Mouse (Mus musculus): Measurements from ENCODE around the gene Efcc1. TPM values are rescaled to one million over a fixed set of nuclear protein-coding genes. Genes with fewer than 3 reads are reported as not detected.

Gene Efcc1
- polyA plus RNA-seq, 1 experiment from 2014 or later = 8.0 TPM

GRCm38 (mm10) chr6:87730141-87730540 is 528 bp upstream of the Efcc1 start:
- Histone ChIP-seq H3K27me3 (ENCODE audit: control insufficient read depth, insufficient read depth, low read length) (peaks cover 21% of the 10 kb centered on the region), H3K27ac (peak overlapping the region; percentile 86), H3K9me3 (ENCODE audit: control insufficient read depth, low read length) (no peaks in the 10 kb centered on the region), H3K4me2 (replicated peaks) (peak overlapping the region; percentile 83), H3K36me3 (replicated peaks; ENCODE audit: control insufficient read depth, insufficient read depth) (no peaks in the 10 kb centered on the region), H3K9ac (peak overlapping the region; percentile 85), H3K4me1 (replicated peaks; ENCODE audit: control insufficient read depth, insufficient read depth, low read length) (peaks cover 22% of the 10 kb centered on the region; the same call in 1 of the 2 replicates), H3K4me3 (replicated peaks; ENCODE audit: low read length) (peak overlapping the region; percentile 73)
- DNase-seq (ENCODE audit: low spot score) = no peak
- no peak for ATAC-seq (ENCODE audit: low FRiP score)
- 16% methylated on average over 13 of the region's 13 CpGs for WGBS

DNA sequence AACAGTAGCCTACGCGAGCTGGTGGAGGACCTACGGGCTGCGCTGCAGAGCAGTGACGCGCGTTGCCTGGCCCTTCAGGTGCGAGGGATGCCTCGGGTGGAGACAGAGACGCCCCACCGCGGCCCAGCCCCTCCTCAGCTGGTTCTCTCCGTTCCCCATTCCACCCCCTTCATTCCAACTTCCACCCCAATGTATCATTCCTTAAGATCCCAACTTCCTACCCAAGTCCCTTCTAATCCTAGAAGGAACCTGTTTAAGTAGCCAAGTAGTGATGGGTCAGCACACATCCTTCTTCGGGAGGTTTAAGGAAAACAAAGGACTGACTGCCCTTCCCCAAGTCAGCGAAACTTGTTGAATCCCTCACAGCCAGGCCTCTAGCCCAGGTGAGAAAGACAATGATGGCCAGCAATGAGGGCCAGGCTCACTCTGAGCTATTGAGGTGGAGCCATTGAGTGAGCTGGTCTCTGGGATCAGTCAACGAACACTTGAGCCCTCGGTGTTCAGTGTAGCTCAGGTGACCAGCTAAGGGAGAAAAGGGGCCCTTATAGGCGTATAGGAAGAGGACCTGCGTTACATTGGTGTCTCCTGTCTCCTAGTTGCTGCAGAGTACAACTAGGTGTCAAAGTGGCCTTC is 910 bp downstream of the Efcc1 start:
- peaks cover 22% of the 10 kb centered on the region; the same call in 1 of the 2 replicates for H3K4me1 ChIP-seq (replicated peaks; ENCODE audit: control insufficient read depth, insufficient read depth, low read length)
- H3K27me3 ChIP-seq (ENCODE audit: control insufficient read depth, insufficient read depth, low read length) = peaks cover 21% of the 10 kb centered on the region
- ATAC-seq (ENCODE audit: low FRiP score) (no peak; the same call in 1 of the 2 replicates), DNase-seq (ENCODE audit: low spot score) (no peak)
- peak overlapping the region; percentile 86 for H3K27ac ChIP-seq
- H3K36me3 ChIP-seq (replicated peaks; ENCODE audit: control insufficient read depth, insufficient read depth) = no peaks in the 10 kb centered on the region
- peak overlapping the region; percentile 83 for H3K4me2 ChIP-seq (replicated peaks)
- peak overlapping the region; percentile 73 for H3K4me3 ChIP-seq (replicated peaks; ENCODE audit: low read length)
- WGBS = 4% methylated on average over 17 of the region's 19 CpGs
- H3K9ac ChIP-seq = peak overlapping the region; percentile 85
- H3K9me3 ChIP-seq (ENCODE audit: control insufficient read depth, low read length) = no peaks in the 10 kb centered on the region

DNA sequence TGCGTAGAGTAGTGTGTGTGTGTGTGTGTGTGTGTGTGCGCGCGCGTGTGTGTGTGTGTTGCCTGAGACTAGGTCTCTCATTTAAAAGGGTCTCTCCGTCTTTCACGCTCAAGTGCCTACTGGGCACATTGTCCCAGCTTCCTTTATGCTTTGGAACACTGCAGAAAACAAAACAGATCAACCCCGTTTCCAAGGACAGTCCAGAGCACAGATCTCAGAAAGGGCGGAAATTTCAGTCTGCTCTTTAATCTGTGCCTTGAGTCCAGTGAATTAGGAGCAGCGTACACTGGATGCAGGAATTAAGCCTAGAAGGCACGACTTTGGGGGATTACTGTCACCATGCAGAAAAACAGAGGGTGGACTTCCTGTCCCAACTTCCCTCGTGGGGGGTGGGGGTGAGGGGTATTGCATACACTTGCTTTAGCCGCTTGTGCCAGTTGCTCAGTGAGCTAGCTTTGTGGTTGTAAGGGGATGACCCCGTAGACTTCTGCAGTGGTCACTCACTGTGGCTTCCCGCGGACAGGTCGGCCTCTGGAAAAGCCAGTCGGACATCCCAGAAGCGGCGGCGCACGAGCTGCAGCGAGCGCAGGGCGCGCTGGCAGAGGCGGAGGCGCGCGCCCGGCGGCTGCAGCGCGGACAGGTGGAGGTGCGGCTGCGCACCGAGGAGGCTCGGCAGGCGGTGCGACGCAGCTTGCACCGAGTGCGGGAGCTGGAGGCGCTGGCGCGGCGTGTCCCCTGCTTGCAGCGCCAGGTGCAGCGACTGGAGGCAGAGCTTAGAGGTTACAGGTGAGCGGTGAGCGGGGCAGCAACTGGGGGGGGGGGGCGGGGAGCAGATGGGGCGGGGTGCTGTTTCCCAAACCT is 1.7 kb downstream of the Efcc1 start:
- DNase-seq (ENCODE audit: low spot score) (peak; percentile 50), ATAC-seq (ENCODE audit: low FRiP score) (no peak)
- Histone ChIP-seq H3K9me3 (ENCODE audit: control insufficient read depth, low read length) (no peaks in the 10 kb centered on the region), H3K9ac (peak overlapping the region; percentile 46), H3K27me3 (ENCODE audit: control insufficient read depth, insufficient read depth, low read length) (peaks cover 21% of the 10 kb centered on the region), H3K36me3 (replicated peaks; ENCODE audit: control insufficient read depth, insufficient read depth) (no peaks in the 10 kb centered on the region), H3K4me3 (replicated peaks; ENCODE audit: low read length) (peak overlapping the region; percentile 73), H3K4me1 (replicated peaks; ENCODE audit: control insufficient read depth, insufficient read depth, low read length) (peaks cover 22% of the 10 kb centered on the region; the same call in 1 of the 2 replicates), H3K4me2 (replicated peaks) (peak overlapping the region; percentile 83), H3K27ac (no peak overlapping the region)
- WGBS = under 1% methylated on average over 49 of the region's 53 CpGs

- Histone ChIP-seq H3K27me3 (ENCODE audit: control insufficient read depth, insufficient read depth, low read length) (peaks cover 21% of the 10 kb centered on the region), H3K36me3 (replicated peaks; ENCODE audit: control insufficient read depth, insufficient read depth) (no peaks in the 10 kb centered on the region), H3K9ac (peak overlapping the region; percentile 46), H3K4me2 (replicated peaks) (peak overlapping the region; percentile 83), H3K27ac (no peak overlapping the region), H3K4me1 (replicated peaks; ENCODE audit: control insufficient read depth, insufficient read depth, low read length) (peaks cover 22% of the 10 kb centered on the region; the same call in 1 of the 2 replicates), H3K4me3 (replicated peaks; ENCODE audit: low read length) (peak overlapping the region; percentile 73), H3K9me3 (ENCODE audit: control insufficient read depth, low read length) (no peaks in the 10 kb centered on the region)
- ATAC-seq (ENCODE audit: low FRiP score) (no peak), DNase-seq (ENCODE audit: low spot score) (peak; percentile 38)
- 23% methylated on average over 14 of the region's 14 CpGs for WGBS
Measured at GRCm38 (mm10) chr6:87733131-87733930, 2.7 kb downstream of the Efcc1 start.

- Histone ChIP-seq H3K4me2 (replicated peaks) (peak overlapping the region; percentile 83; the same call in 1 of the 2 replicates), H3K9ac (no peak overlapping the region), H3K9me3 (ENCODE audit: control insufficient read depth, low read length) (no peaks in the 10 kb centered on the region), H3K4me1 (replicated peaks; ENCODE audit: control insufficient read depth, insufficient read depth, low read length) (peaks cover 22% of the 10 kb centered on the region; the same call in 1 of the 2 replicates), H3K27ac (no peak overlapping the region), H3K4me3 (replicated peaks; ENCODE audit: low read length) (no peak overlapping the region), H3K36me3 (replicated peaks; ENCODE audit: control insufficient read depth, insufficient read depth) (no peaks in the 10 kb centered on the region), H3K27me3 (ENCODE audit: control insufficient read depth, insufficient read depth, low read length) (peaks cover 21% of the 10 kb centered on the region)
- DNase-seq (ENCODE audit: low spot score) (no peak), ATAC-seq (ENCODE audit: low FRiP score) (no peak)
- 69% methylated on average over 5 of the region's 5 CpGs for WGBS
Measured at GRCm38 (mm10) chr6:87734136-87734535, 3.5 kb downstream of the Efcc1 start.

- peaks cover 17% of the 10 kb centered on the region; the same call in 1 of the 2 replicates for H3K4me1 ChIP-seq (replicated peaks; ENCODE audit: control insufficient read depth, insufficient read depth, low read length)
- ATAC-seq (ENCODE audit: low FRiP score) = no peak
- no peak overlapping the region for H3K4me3 ChIP-seq (replicated peaks; ENCODE audit: low read length)
- DNase-seq (ENCODE audit: low spot score) = no peak
- H3K27me3 ChIP-seq (ENCODE audit: control insufficient read depth, insufficient read depth, low read length) = peaks cover 18% of the 10 kb centered on the region
- 82% methylated on average over 4 of the region's 4 CpGs for WGBS
- H3K27ac ChIP-seq = no peak overlapping the region
- no peaks in the 10 kb centered on the region for H3K9me3 ChIP-seq (ENCODE audit: control insufficient read depth, low read length)
- no peak overlapping the region for H3K4me2 ChIP-seq (replicated peaks)
- H3K36me3 ChIP-seq (replicated peaks; ENCODE audit: control insufficient read depth, insufficient read depth) = no peaks in the 10 kb centered on the region
- no peak overlapping the region for H3K9ac ChIP-seq
Measured at GRCm38 (mm10) chr6:87736923-87737322, 6.3 kb downstream of the Efcc1 start.

DNA sequence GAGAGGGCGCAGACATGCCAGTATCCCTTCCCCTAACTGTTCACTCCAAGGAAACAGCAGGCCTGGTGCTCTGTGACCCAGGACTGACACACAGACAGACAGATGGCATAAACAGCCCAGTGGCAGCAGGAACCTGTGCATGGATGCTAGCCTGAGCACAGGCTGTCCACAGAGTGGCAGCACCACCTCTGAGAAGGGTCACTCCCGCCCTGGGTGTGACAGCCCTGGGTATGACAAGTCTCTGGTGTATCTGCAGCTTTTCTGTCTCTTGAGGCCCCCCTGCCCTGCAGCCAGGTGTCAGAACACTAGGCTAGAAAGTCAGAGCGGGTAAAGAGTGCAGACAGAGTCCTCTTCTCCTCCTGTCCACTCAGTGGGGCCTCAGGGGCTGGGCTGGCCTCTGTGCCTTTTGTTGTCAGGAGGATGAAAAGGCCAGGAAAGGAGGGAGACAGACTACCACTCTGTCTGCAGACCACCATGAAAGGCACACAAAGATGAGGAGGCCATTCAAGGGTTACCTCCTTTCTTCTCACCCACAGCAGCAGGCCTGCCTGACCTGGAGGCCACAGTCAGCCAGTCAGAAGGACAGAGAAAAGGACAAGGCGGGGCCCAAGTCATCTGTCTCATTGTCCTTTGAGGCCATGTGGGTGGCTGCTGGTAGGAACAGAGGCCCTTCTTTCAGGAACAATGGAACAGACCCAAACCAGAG is 7.4 kb downstream of the Efcc1 start:
- Histone ChIP-seq H3K4me1 (replicated peaks; ENCODE audit: control insufficient read depth, insufficient read depth, low read length) (peaks cover 5% of the 10 kb centered on the region; the same call in 1 of the 2 replicates), H3K27ac (no peak overlapping the region; the same call in 1 of the 2 replicates), H3K4me3 (replicated peaks; ENCODE audit: low read length) (no peak overlapping the region), H3K36me3 (replicated peaks; ENCODE audit: control insufficient read depth, insufficient read depth) (no peaks in the 10 kb centered on the region), H3K27me3 (ENCODE audit: control insufficient read depth, insufficient read depth, low read length) (peaks cover 11% of the 10 kb centered on the region), H3K9me3 (ENCODE audit: control insufficient read depth, low read length) (no peaks in the 10 kb centered on the region), H3K4me2 (replicated peaks) (no peak overlapping the region), H3K9ac (no peak overlapping the region)
- no peak for DNase-seq (ENCODE audit: low spot score)
- no peak for ATAC-seq (ENCODE audit: low FRiP score)
- 25% methylated on average over 4 of the region's 4 CpGs for WGBS

- H3K27ac ChIP-seq = no peak overlapping the region
- ATAC-seq (ENCODE audit: low FRiP score) (no peak), DNase-seq (ENCODE audit: low spot score) (no peak)
- no peak overlapping the region for H3K9ac ChIP-seq
- no peaks in the 10 kb centered on the region for H3K9me3 ChIP-seq (ENCODE audit: control insufficient read depth, low read length)
- no peaks in the 10 kb centered on the region for H3K4me1 ChIP-seq (replicated peaks; ENCODE audit: control insufficient read depth, insufficient read depth, low read length)
- H3K4me2 ChIP-seq (replicated peaks) = no peak overlapping the region
- no peaks in the 10 kb centered on the region for H3K27me3 ChIP-seq (ENCODE audit: control insufficient read depth, insufficient read depth, low read length)
- no peak overlapping the region for H3K4me3 ChIP-seq (replicated peaks; ENCODE audit: low read length)
- 50% methylated on average over 6 of the region's 6 CpGs for WGBS
- no peaks in the 10 kb centered on the region for H3K36me3 ChIP-seq (replicated peaks; ENCODE audit: control insufficient read depth, insufficient read depth)
Measured at GRCm38 (mm10) chr6:87739898-87740297, 9.2 kb downstream of the Efcc1 start.

Data from hindbrain, embryonic 14.5 days (tissue).